Mouse (Mus musculus) embryonic facial prominence, embryonic 15.5 days (tissue): ENCODE results near the gene Btnl9. TPM values are rescaled to one million over a fixed set of nuclear protein-coding genes. Genes with fewer than 3 reads are reported as not detected.

Experiments used
- polyA plus RNA-seq: library from polyadenylated mRNA; unstranded; fragments of >200 nt; fragmentation: Nextera tagmentation; extraction: Ambion mirVana; gene quantifications from 2 replicates; pipeline ENCODE4 v1.2.1, GENCODE M21; 2015

Gene Btnl9
- polyA plus RNA-seq, 1 experiment from 2014 or later: 1.7 TPM

Other genes with a start within 250 kb of the Btnl9 start
- 2.1 and 8.5 TPM in 2 replicates for gene Psme2b, start 241.0 kb downstream of the Btnl9 start, polyA plus RNA-seq
- gene Olfr56, start 208.3 kb downstream of the Btnl9 start, polyA plus RNA-seq: not detected in 2 replicates
- gene 9930111J21Rik1, start 207.8 kb downstream of the Btnl9 start, polyA plus RNA-seq: 0.49 and 0.75 TPM in 2 replicates
- not detected in 2 replicates for gene Gm12185, start 194.9 kb downstream of the Btnl9 start, polyA plus RNA-seq
- 0.24 and 0.42 TPM in 2 replicates for gene Tgtp1, start 193.0 kb downstream of the Btnl9 start, polyA plus RNA-seq
- 0.83 and 0.91 TPM in 2 replicates for gene 9930111J21Rik2, start 135.9 kb downstream of the Btnl9 start, polyA plus RNA-seq
- 0.21 TPM in 2 replicates for gene Tgtp2, start 123.0 kb downstream of the Btnl9 start, polyA plus RNA-seq
- gene Ifi47, start 110.6 kb downstream of the Btnl9 start, polyA plus RNA-seq: 2.1 and 2.6 TPM in 2 replicates
- 0.17 and 0.27 TPM in 2 replicates for gene Olfr1396, start 72.3 kb downstream of the Btnl9 start, polyA plus RNA-seq
- gene Olfr1395, start 44.9 kb downstream of the Btnl9 start, polyA plus RNA-seq: 0.25 and 0.51 TPM in 2 replicates
- gene Olfr1394, start 32.8 kb downstream of the Btnl9 start, polyA plus RNA-seq: 0.05 TPM in 2 replicates
- 36.0 and 36.7 TPM in 2 replicates for gene Zfp62, start 16.1 kb upstream of the Btnl9 start, polyA plus RNA-seq
- 71.7 and 75.4 TPM in 2 replicates for gene Mgat1, start 57.0 kb upstream of the Btnl9 start, polyA plus RNA-seq
- gene Olfr1393, start 91.1 kb upstream of the Btnl9 start, polyA plus RNA-seq: 0.11 TPM in 1 of 2 replicates, not detected in the other
- not detected in 2 replicates for gene Olfr1392, start 98.1 kb upstream of the Btnl9 start, polyA plus RNA-seq
- gene Olfr10, start 117.6 kb upstream of the Btnl9 start, polyA plus RNA-seq: not detected in 2 replicates
- gene Olfr1391, start 135.6 kb upstream of the Btnl9 start, polyA plus RNA-seq: 0.08 TPM in 1 of 2 replicates, not detected in the other
- gene Olfr1390, start 148.0 kb upstream of the Btnl9 start, polyA plus RNA-seq: not detected in 2 replicates
- gene Olfr1389, start 235.9 kb upstream of the Btnl9 start, polyA plus RNA-seq: 0.05 TPM in 1 of 2 replicates, not detected in the other
- 0.12 TPM in 2 replicates for gene Olfr1388, start 249.5 kb upstream of the Btnl9 start, polyA plus RNA-seq